Mouse (Mus musculus): ENCODE data around the gene Celf1.
"Not testable (repeated sequence)": the region's sequence is repeated elsewhere in the genome, so short reads cannot be mapped to it uniquely, and the experiment has no call there.

The Celf1 gene

GRCm38 (mm10) chr2:91023956-91024355 lies 83.8 kb downstream of the Celf1 start:
- DNase-seq: no peak

DNA sequence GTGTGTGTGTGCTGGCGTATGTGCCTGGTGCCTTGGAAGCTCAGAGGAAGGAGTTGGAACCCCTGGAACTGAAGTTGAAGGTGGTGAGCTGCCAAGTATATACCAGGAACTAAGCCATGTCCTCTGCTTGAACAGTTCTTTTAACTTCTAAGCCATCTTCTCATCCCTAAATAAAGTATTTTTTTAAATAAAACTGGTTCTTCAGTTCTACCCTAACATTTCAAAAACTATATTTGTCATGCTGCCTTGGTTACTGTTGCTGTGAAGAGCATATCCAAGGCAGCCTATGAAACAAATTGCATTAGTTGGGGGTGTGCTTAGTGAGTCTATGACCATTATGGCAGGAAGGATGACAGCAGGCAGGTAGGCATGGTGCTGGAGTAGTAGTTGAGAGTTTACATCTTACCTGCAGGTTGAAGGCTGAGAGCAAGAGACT lies 84.9 kb downstream of the Celf1 start:
- DNase-seq: no peak

- no peak for DNase-seq
Measured at GRCm38 (mm10) chr2:91026491-91026890, 86.3 kb downstream of the Celf1 start.

GRCm38 (mm10) chr2:91027391-91028214 lies 87.4 kb downstream of the Celf1 start:
- DNase-seq: peak; percentile 34

DNA sequence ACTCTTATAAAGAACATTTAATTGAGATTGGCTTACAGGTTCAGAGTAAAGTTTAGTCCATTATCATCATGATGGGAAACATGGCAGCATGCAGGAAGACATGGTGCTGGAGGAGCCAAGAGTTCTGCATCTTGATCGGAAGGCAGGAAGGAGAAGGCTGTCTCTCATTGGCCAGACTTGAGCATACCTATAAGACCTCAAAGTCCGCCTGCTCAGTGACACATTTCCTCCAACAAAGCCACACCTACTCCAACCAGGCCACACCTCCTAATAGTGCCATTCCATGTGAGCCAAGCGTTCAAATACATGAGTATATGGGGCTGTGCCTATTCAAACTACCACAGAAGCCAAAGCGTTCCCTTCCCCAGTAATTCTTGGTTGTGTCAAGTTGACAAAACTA lies 91.0 kb downstream of the Celf1 start:
- DNase-seq: no peak

GRCm38 (mm10) chr2:91033000-91033399 lies 92.8 kb downstream of the Celf1 start:
- DNase-seq: no peak

DNA sequence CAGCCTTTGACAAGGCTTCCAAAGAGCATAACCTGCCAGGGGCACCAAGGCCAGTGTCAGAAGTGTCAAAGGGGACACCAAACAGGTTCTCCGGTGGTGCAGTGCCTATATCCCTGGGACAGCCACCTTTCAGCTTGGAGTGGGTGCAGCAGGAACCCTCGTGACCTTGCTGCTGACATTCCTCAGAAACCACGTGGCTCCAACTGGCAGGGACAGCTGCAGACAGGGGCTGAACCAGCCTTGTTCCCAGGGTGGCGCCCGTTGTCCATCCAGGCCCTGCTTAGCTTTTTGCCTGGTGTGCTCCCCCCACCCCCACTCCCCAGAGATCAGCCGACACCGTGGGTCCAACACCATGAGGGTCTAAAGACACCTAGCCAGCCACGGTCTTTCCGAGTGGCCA lies 95.2 kb downstream of the Celf1 start, which contains the start of gene Rapsn:
Gene Rapsn (plus strand): TSS at position 236 of the 400 bp plus-strand sequence.
- DNase-seq: peak; percentile 37

- DNase-seq: no peak
Measured at GRCm38 (mm10) chr2:91041786-91042185, 101.6 kb downstream of the Celf1 start.

DNA sequence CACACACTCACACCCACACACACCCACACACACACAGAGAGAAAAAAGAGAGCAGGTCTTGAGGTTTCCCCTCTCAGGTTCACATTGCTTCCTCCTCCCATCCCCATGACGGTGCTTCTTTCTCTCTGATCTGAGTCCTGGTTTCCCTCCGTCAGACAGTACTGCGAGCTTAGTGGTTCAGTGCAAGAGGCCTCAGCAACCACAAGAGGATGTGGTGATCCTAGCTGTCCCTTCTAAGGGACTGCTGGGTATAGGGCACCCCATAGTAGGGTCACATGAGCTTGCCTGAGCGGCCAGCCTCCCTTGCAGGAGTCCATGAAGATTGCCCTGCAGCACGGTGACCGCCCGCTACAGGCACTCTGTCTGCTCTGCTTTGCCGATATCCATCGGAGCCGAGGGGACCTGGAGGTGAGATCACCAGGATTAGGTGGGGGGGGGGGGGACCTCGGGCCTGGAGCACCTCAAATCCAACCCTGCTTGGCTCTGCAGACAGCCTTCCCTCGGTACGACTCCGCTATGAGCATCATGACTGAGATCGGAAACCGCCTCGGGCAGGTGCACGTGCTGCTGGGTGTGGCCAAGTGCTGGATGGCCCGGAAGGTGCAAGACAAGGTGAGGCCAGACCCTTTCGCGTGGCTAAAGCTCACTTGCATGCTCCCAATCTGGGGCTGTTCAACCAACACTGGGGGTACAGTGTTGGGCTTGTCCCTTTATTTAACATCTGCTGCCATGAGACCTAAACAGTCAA lies 102.6 kb downstream of the Celf1 start:
- no peak for DNase-seq

DNA sequence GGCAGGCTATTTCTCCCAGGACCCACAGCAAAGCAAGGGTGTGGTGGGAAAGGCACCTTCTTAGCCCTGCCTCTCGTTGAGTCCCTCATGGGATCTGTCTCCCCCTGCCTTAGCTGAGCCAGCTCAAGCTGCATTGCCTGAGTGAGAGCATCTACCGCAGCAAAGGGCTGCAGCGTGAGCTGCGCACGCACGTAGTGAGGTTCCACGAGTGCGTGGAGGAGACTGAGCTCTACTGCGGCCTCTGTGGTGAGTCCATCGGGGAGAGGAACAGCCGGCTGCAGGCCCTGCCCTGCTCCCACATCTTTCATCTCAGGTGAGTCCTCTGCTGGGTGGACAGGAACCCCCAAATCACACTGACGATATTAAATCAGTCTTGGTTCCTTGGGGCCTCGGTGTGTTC lies 104.5 kb downstream of the Celf1 start:
- no peak for DNase-seq

DNA sequence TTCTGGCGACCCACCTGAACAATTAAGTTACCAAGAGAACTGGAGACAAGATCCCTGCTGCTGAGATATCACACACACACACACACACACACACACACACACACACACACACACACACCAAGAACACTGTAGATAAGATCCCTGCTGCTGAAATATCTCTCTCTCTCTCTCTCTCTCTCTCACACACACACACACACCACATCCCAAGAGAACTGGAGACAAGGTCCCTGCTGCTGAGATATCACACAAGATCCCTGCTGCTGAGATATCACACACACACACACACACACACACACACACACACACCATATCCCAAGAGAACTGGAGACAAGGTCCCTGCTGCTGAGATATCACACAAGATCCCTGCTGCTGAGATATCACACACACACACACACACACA lies 105.6 kb downstream of the Celf1 start:
- not testable (repeated sequence) for DNase-seq

GRCm38 (mm10) chr2:91047359-91047758 lies 107.2 kb downstream of the Celf1 start:
- no peak for DNase-seq

GRCm38 (mm10) chr2:91051917-91052316 lies 111.7 kb downstream of the Celf1 start:
- no peak for DNase-seq

GRCm38 (mm10) chr2:91052752-91053151 lies 112.6 kb downstream of the Celf1 start:
- no peak for DNase-seq

GRCm38 (mm10) chr2:91053181-91053933 lies 113.2 kb downstream of the Celf1 start:
- no peak for DNase-seq

DNA sequence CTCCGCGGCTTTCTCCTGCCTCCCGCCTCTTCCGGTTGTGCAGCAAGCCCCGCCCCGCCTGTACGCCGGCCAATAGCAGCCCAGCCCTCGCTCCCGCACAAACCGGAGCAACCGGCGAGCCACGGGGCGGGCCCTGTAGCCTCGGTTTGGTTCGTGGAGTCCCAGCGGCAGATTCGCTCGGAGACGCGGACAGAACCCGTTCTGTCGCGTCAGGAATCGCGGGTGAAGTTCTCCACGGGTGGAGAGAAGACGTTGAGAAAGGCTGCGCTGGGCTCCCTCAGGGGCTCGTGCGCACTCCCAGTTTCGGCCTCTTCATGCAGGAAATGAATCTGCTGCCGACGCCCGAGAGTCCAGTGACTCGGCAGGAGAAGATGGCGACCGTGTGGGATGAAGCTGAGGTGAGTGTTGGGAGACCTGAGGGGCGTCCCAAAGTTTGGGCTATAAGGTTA lies 113.8 kb downstream of the Celf1 start, which contains the start of gene Psmc3:
Gene Psmc3 (plus strand): TSS at position 76 of the 449 bp plus-strand sequence.
- DNase-seq: peak; percentile 98

GRCm38 (mm10) chr2:91058435-91058834 lies 118.3 kb downstream of the Celf1 start:
- no peak for DNase-seq

GRCm38 (mm10) chr2:91059376-91059775 lies 119.2 kb downstream of the Celf1 start:
- no peak for DNase-seq

DNA sequence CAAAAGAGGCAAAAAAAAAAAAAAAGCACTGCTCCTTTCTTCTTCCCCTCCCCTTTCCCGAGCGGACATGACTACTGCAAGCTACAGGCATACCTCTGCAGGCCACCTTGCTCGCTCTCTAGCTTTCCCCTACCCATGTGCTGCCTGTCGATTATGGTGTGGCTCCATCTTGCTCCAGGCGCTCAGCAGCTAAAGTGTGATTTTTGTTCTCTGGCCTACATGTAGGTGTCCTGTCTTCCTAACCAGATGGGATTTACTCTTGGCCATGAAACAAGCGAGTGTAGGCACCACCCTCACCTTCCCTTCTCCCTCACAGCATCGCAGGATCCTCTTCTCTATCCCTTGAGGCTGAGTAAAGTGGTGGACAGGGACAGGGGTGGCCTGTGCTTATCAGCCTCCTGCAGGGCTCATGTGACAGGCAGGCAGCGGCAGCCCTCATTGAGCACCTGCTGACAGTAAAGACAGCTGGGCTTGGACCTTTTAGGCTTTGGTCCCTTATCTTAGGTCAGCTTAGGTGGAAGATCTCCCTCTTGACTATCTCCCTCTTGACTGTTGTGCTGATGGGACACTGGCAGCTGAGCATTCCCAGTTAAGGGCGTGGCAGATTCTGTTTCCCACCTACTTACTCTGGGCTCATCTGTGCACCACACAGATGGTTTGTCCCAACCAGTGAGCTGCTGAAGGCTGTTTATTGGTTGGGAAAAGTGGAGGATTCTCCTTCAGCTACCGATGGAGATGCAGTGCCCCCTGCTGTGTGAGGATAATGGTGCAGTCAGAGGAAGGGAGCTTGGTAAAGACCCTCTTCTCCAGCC lies 120.6 kb downstream of the Celf1 start:
- DNase-seq: peak; percentile 55

DNA sequence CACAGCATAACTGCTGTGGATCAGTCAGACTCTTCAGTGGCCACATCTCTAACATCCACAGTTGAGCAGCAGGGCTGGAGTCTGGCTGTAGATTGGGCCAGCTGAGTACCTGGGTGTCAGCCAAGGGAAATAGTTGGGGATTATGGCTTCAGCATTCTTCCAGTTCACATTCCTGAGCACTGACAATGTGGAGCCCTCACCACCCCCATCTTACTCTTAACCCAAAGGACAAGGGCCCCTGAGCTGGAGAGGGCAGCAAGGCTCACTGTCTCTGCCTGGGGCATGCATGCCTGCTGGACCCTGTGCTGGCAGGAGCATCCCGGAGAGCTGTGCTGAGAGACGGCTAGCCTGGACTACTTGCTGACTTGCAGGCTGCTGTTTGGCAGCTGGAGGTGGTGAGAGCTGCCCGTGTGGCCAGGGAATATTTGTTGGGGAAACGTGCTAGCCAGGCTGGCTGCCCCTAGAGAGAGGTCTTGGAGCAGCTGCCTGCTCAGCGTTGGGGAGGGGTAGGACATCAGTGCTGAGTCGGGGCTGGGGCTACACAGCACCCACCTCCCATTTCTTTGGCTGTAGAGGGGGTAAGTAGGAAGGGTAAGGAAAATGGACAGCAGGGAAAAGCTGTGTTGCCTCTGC lies 121.8 kb downstream of the Celf1 start:
- peak; percentile 60 for DNase-seq

DNA sequence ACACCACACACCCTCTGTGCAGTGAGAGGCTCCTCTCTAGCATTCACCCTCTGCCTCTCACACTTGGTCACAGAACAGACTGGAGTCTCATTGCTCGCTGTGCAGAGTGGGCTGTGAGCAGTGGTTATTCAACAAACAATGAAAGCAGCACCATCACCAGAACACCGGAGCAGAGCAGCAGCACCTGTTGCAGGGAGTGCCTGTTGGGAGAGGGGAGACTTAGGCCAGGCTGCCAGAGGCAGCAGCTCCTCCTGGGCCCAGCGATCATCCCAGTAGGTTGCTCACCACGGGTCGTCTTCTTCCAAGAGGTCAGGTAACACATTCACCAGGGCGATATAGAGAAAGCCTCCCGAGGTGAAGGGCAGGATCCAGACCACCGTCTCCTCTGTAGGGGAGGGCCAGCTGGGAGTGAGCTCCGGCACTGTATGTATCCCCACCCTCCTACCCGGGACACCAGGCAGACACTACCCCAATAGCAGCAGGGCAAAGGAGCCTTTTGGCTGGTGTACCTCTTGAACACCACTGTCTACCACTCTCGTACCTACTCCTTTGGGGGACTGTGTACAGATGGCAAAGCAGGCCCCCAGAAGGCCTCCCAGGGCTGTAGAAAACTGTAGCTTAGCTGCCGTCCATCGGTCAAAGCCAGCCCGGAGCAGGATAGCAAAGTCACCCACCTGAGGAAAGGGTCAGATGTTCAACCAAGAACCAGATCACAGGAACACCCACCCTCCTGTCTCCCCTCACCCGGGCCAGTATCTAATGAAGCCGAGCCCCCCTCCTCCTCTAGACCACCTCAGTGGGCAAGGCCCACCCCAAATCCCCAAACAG lies 122.8 kb downstream of the Celf1 start:
- DNase-seq: no peak
